Mouse (Mus musculus): ENCODE results near the gene Treh. TPM values are rescaled to one million over a fixed set of nuclear protein-coding genes. Genes with fewer than 3 reads are reported as not detected.
A peak's percentile ranks its signal among the peaks of the same experiment; 100 is the strongest.

Gene Treh
- total RNA-seq, 2 experiments from 2014 or later = not detected

DNA sequence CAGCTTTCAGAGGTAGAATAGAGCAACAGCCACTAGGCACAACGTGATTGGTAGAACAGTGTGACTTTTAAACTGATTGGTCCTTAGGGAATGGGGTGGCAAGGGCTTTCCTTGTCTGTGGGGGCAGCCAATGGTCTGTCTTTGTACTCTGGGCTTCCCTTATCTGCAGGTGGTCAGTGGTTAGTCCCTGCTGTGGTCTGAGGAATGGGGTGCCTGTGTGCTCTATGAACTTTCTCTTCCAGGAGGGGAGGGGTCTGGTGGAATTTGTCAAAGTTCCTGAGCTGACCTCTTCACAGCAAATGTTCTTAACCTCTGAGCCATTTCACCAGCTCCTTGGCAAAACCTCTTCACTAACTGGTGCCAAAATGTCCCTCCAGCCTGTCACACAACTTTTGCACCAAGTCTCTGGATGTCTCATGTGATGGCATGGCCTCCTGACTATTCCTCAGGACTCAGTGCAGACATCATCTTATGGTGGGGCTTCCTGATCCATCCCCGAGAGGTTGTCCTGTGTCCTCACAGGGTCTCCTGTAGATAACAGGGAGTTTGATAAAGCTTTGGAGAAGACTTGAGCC lies 655 bp upstream of the Treh start:
- no peak for DNase-seq (ENCODE audit: low spot score in 2 of 2)

DNA sequence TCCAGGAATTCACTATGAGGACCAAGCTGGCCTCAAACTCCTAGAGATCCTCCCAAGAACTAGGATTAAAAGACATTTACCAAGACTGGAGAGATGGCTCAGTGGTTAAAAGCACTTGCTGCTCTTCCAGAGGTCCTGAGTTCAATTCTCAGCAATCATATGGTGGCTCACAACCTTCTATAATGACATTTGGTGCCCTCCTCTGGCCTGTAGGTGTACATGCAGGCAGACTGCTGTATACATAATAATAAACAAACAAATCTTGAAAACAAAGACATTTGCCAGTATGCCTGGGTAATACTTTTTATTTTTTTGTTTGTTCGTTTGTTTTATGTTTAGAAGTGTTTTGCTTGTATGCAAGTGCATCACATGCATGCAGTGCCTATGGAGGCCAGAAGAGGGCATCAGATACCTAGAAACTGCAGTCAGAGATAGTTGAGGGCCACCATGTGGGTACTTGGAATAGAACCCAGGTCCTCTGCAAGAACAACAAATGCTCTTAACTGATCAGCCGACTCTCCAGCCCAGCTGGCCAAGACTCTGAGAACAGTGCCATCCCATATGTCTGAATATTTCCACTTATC lies 5.3 kb downstream of the Treh start:
- DNase-seq (ENCODE audit: low spot score in 2 of 2) = no peak

DNA sequence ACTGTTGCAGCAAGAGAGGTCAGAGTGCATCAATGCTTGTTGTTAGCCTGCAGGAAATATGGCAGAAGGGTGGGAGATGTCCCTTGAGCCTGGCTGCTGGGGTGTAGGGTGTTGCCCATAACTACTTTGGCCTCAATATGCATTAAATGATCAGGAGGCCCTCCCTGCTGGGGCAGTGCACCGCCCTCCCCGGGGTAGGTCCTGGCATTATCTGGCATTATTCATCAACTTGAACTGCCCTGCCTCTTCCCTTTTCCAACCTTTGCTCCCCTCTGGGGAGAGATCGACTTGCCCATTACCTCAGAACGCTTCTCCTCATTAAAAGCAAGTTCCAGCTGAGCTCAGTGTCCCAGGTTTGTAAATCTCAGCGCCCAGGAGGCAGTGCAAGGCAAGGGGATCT lies 6.5 kb downstream of the Treh start:
- DNase-seq (ENCODE audit: low spot score in 2 of 2) = no peak

DNA sequence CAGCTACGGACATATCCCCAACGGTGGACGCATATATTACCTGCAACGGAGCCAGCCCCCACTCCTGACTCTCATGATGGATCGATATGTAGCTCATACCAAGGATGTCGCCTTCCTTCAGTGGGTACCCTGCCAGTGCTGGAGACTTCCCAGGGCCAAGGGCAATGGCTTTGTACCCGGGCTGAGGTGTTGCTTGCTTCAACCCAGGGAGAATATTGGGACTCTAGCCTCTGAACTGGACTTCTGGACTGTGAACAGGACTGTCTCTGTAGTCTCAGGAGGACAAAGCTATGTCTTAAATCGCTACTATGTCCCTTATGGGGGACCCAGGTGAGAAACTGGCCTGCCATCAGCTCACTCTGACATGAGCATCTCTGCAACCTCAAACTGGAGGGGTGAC lies 10.0 kb downstream of the Treh start:
- no peak for DNase-seq (ENCODE audit: low spot score in 2 of 2)

DNA sequence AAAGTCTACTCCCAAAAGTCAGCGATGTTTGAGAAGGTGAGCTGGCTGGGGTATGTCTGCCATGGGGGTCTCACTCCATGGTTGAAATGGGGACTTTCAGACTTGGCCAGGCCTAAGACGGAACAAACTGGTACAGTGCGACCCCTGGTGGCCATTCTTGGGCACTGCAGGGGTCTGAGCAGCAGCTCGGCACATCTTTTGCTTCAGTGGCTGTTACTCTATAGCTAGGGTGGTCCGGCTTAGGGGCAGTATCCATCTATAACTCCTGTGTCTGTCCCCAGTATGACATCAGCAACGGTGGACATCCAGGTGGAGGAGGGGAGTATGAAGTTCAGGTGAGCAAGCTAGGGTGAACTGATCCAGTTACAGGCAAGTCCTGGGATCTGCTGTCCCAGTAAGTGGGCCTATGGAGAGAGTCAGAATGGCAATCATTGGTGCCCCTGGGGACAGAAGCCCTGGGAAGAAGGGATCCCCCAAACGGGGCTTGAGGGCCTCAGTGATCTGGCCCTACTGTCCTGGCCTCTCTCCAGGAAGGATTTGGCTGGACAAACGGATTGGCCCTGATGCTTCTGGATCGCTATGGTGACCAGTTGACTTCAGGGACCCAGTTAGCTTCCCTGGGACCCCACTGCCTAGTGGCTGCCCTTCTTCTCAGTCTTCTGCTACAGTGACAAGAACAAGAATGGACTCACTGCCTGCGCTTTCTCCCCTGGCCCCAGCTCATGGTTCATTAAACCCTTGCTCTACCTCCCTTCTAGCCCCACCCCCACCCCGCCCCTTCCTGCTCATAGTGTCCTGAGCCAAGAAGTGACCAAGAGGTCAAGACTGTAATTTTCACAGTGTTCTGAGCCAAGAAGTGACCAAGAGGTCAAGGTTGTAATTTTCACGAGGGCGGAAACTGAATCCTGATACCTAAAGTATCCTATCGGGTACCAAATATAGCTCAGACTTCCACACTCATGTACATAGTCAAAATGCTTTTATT lies 12.6 kb downstream of the Treh start:
- DNase-seq (ENCODE audit: low spot score in 2 of 2) = peak; percentile 76

DNA sequence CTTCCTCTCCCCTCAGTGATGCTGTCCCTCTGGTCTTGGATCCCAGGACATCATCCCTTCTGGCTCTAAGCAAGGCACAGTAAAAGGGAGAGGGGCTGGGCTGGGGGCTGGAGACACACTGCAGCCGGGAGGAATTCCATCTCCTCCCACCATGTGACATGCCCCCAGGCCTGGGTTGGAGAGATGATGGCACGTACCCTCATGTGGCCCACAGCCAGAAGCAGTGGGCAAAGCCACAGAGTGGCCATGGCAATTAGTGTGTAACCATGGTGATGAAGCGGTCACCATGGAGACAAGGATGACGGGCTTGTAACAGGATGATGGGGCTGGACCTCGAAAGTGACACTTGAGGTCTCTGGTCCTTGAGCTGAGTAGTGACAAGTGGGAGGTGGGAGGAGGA lies 13.6 kb downstream of the Treh start:
- no peak for DNase-seq (ENCODE audit: low spot score in 2 of 2)

DNA sequence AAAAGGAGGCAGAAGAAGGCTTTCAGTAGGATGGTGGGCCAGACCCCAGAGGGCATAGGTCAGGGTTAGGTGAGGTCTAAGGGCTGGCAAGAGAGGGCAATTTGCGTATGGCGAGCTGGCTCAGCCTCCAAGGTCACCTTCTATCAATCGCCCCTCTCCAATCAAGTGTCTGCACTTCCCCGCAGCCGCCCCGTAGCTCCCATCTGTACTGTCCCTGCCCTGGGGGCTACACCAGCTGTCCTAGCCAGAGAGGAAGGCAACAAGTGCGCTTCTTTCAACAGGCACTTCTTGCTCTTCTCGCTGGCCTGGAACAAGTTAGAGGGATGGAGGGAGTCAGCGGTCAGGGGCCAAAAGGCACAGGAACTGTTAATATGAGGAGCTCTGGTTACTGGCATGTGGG lies 15.0 kb downstream of the Treh start:
- DNase-seq (ENCODE audit: low spot score in 2 of 2) = no peak

DNA sequence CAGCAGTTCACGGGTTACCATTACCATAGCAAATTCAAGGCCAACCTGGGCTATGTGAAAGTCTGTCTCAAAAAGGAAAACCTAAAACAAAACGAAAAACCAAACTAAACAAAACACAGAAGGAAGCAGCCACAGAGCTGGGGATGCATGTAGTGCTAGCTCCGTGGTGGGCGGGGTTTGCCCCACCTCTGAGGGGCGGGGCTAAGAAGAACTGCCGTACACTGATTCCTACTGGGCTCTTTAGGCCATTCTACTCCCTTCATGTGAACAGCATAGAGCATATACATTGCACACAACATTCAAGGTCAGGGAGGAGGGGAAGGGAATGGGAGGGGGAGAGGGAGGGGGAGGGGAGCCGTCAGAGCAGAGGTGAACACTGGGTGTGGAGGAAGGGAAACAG lies 17.6 kb downstream of the Treh start:
- no peak for DNase-seq (ENCODE audit: low spot score in 2 of 2)

DNA sequence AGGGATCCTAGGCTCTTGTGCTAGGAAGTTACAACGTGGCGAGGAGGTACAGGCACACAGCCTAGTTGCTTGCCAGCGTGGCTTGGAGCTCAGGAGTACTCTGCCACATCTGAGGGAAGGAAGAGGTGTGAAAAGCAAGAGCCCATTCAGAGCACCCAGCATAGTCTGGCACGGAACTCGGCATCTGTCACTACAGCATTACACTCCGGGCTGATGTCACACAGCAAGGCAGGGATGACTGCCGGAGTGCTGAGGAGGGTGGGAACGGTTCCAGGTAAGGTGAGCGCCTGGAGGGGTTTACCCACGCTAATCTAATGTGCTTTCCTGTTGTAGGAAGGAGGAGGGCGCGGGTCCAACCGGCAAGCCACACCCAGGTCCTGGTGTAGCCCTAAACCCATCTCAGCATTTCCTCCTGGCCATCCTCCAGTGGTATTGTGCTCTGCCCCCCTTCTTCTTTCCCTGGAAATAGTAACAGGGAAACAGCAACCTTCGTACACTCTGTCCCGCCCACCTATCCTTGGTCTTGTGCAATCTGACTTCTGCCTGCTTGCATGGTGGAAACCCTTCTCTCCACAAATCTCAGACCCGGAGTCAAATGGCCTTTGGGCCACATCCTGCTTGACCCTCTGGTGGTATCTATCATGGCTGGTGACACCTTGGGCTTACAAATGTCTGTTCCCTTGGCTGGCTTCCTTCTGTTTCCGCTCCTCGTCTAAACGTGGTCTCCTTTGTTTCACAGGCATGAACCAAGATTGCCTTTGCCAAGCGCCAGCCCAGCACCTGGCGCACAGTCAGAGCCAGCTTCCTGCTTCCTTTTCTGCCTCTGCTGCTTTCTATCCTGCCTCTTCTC lies 18.9 kb downstream of the Treh start:
- peak; percentile 40 to 45 for DNase-seq (ENCODE audit: low spot score in 2 of 2)

DNA sequence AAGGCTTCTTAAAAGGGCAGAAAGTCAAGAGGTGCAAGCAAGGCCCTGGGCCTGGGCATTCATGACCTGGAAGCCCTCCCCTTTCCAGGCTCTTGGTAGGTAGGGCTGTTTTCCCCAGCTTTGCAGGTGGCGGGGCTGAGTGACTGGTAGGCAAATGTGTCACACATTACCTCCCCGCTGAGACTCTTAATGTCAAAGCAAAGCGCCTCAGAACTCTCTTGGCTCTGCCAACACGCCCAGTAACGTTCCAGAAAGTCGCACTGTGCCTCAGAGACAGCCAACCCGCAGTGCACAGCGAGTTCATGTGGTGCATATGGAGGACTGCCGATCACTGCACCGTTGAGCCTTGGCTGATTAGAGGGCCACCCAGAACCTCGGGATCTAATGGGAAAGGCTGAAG lies 20.0 kb downstream of the Treh start:
- DNase-seq (ENCODE audit: low spot score in 2 of 2) = no peak

DNA sequence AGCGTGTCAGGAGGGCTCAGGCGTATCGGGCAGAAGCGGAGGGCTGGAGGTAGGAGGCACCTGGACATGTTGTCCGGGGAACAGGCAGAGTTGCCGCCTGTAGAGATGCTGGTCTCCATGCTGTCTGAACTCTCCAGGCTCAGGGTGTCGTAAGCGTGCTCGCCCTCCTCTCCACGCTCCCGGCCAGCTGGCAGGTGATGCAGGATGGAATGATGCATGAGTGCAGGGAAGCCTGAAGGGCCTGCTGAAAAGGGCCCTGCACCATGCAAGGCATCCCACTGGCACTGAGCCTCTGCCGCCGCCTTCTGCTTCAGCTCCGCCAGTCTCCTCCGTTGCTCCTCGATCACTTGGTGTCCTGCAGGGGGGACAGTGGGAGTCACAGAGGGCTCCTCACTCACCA lies 24.8 kb downstream of the Treh start:
- DNase-seq (ENCODE audit: low spot score in 2 of 2) = no peak

DNA sequence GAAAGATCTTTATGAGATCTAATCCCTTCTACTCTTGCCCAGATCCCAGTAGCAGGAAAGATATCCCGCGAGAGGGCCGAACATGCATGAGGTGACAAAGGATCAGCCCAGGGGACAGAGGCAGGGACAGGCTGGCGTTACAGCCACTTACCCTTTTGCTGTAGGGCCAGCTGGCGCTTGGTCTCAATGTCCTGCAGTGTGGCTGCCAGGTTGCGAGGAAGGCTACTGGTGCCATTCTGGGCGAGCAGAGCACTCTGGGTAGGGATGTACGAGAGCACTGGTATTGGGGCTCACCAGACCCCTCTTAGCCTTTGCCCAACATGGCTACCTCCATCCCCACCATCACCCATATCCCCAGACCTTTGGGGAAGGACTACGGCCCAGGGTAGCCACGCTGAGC lies 26.2 kb downstream of the Treh start:
- DNase-seq (ENCODE audit: low spot score in 2 of 2) = no peak

DNA sequence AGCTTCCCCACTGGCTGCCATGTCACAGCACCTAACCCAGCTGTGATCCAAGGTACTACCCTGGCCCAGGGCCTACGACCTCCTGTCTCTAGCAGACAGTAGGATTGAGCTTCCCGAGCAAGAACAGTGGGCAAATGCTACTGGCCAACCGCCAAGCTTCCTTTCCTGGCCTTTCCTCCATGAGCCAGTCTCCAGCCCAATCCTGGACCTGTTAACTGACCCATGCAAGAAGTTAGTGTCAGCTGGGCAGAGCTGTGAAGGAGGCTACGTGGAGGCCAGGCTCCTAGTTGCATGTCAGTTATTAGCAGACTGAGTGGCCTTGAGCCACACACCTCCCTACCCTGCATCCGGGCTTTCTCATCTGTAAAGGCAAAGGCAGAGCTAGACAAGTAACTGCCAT lies 26.7 kb downstream of the Treh start:
- no peak for DNase-seq (ENCODE audit: low spot score in 2 of 2)

DNA sequence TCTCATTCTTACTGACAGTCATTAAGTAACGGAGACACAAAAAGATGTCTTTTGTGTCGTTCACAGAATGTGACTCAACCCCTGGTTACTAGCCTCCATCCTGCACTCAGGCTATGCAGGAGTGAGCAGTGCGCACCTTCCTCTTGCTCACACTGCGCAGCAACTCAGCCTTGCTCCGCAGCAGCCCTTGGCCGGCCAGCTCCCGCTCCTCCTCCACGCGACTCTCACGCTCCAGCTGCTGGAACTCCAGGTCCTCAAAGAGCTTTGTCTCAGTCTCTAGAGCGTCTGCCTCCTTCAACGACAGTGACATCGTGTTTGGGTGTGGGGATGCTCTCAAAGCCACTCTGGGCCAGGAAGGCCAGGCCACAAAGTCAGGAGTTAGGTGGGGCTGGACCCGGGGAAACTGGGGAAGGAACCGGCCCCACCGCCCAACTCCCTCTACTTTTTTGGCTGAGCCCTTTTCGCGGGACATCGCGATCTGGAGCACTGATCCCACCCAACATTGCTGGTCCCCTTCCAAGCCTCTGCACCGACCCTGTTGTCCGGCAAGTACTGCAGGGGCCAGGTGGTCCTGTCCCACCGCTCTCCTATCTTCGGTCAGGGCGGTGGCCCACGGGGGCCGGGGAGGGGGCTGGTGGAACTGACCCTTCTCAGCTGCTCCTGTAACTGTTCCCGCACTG lies 34.9 kb downstream of the Treh start:
- no peak for DNase-seq (ENCODE audit: low spot score in 2 of 2)

DNA sequence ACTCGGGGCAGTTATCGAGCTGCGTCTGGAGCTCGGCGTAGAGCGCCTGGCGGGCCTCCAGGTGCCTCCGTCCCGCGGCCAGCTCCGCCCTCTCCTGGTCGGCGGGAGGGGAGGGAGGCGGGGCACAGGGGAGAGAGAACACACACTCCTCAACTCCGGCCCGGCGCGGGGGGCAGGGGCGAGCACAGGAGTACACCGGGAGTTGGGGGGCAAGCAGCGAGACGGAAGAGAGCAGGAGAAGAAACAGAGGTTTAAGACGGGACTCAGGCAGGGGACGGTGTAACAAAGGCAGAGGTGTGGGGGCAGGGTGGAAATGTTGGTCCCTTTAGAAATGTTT lies 35.4 kb downstream of the Treh start:
- DNase-seq (ENCODE audit: low spot score in 2 of 2) = peak; percentile 82

DNA sequence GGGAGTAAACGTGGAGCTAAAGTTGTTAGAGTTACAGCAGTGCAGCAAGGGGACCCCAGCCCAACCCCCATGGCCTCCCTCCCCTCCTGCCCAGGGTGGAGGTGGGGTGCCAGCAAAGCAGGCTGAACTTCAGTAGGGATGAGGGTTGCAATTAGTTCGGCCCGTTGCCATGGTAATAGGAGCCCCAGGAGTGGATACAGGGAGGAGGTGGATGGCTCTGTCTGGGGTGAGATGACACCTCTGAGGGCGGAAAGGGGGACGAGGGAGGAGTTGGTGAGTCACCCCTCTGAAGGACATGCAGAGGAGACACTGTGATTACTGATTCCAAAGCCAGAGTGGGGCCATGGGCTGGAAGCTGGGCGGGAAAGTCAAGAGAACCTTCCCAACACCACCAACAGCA lies 35.9 kb downstream of the Treh start:
- peak in 1 of 2 experiments; percentile 44 for DNase-seq (ENCODE audit: low spot score in 2 of 2)

DNA sequence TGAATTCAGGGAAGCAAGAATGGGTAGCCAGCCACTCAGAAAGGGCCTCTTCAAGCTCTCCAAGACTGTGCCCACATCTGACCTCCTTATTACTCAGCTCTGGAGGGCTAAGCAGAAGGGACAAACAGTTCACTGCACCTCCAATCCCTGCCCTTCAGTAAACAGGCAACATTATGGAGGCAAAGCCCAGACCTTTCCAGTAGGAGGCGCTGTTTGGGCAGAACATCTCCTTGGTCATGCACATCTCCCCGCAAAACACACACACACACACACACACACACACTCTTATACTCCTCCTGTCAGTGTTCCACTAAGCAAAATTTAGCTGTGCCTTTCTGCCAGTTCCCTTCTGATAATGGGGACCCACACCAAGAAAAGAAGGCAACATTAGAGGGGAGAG lies 36.6 kb downstream of the Treh start:
- no peak for DNase-seq (ENCODE audit: low spot score in 2 of 2)

DNA sequence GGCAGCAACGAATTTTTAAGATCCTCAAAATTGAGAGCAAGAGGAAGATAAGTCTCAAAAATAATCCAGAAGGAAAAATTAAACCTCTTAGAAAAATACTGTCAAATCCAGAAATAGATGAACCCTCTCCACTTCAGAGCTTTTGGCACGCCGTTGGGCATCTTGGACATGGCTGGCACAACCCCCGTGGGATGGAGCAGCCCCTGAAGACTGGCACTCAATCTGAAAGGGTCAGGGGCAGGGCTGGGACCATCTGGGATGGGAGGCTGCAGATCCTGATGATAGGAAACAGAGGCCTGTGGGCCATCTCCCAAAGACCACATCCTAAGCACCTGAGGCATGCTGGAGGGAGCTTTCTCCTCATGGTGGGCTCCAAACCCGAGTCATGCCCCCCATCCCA lies 37.2 kb downstream of the Treh start:
- DNase-seq (ENCODE audit: low spot score in 2 of 2) = no peak

DNA sequence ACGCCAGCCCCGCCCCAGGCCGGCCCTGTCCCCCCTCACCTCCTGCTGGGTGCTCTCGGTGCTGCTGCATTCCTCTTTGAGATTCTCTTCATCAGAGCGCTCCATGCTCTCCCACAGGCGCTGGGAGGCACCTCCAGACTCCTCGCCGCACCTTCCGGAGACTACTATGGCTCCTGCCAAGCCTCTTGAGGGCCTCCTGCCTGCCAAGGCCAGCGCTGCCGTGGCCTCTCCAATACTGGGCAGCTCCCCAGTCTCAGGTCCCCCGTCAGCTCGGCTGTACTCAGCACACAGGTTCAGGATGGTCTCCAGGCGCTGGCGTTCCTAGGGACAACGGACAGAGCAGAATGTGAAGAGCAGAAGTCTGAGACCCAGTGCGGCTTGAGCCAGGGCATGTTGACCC lies 38.6 kb downstream of the Treh start:
- no peak for DNase-seq (ENCODE audit: low spot score in 2 of 2)

DNA sequence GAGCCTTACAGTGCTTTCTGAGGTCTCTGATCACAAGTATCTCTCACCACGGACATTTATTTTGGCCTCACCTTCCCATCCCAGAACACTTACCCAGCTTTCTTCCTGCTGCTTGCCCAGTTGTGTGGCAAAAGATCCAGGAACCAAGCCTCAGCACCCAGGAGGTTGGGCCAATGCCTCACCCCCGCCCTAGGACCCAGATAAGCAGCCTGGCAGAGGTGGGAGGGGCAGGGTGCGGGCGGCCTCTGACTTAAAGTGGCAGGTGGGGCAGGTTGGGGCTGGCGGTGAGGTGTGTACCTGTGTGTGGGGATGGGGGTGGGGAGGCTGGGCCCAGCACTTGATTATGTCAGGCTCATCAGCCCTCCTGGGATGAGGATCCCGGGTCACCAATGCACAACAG lies 40.0 kb downstream of the Treh start:
- DNase-seq (ENCODE audit: low spot score in 2 of 2) = no peak

DNA sequence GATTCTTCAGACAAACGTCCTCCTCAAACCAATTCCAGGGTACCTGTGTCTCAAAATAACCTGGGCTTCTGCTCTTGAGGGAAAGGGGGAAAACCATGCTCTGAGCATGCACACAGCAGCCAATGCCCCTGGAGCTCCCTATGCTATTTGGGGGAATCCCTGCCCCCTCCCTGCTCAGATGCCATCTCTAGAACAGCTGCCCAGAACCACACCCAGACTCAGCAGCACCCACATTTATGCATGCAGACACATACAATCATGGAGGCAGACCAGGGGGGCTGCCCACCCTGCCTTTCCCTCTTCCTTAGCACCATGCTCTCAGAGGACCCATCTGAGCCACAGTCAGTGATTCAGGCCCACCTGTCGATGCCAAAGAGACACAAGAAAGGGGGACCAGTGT lies 40.5 kb downstream of the Treh start:
- no peak for DNase-seq (ENCODE audit: low spot score in 2 of 2)
